Mouse (Mus musculus): Measurements from ENCODE around the gene Asap3. TPM values are rescaled to one million over a fixed set of nuclear protein-coding genes. Genes with fewer than 3 reads are reported as not detected.

Gene Asap3
- polyA plus RNA-seq (2014; fragmentation: Nextera tagmentation; extraction: Ambion mirVana) = 3.0 and 3.2 TPM in 2 replicates

- H3K9ac ChIP-seq (ENCODE audit: low read length) = peak within 1 kb of the TSS; percentile 67
- H3K9me3 ChIP-seq (ENCODE audit: control insufficient read depth, low read length) = no peaks in the 10 kb centered on the region
- H3K4me2 ChIP-seq (ENCODE audit: low read depth, severe bottlenecking) = peak within 1 kb of the TSS; percentile 96
- 0 out of 2 replicates have a peak, but pooled peaks cover 2% of the 10 kb centered on the region for H3K27me3 ChIP-seq (ENCODE audit: control insufficient read depth, insufficient read depth, low read length)
- peak; percentile 99 for DNase-seq (ENCODE audit: low spot score)
- peaks cover 5% of the 10 kb centered on the region; the same call in 1 of the 2 replicates for H3K4me1 ChIP-seq (ENCODE audit: control insufficient read depth, insufficient read depth, low read length)
- peak; percentile 90 for ATAC-seq (ENCODE audit: insufficient number of reproducible peaks, low FRiP score, low TSS enrichment, low read depth)
- under 1% methylated on average over 49 of the region's 54 CpGs for WGBS
- peak within 1 kb of the TSS; percentile 57 for H3K4me3 ChIP-seq (ENCODE audit: low read depth, low read length)
- H3K36me3 ChIP-seq (ENCODE audit: control insufficient read depth, insufficient read depth, low read length) = no peaks in the 10 kb centered on the region
- H3K27ac ChIP-seq (replicated peaks; ENCODE audit: low read depth, low read length) = 0 out of 2 replicates have a peak within 1 kb of the TSS, but pooled peaks have one; percentile 14
Observed at GRCm38 (mm10) chr4:136206033-136206893, at the start of gene Asap3. Gene Asap3 (plus strand): TSS chr4:136206365.

GRCm38 (mm10) chr4:136158498-136158897, 47.7 kb upstream of the Asap3 start:
- Histone ChIP-seq H3K36me3 (ENCODE audit: control insufficient read depth, insufficient read depth, low read length) (no peaks in the 10 kb centered on the region), H3K27ac (replicated peaks; ENCODE audit: low read depth, low read length) (no peak overlapping the region), H3K9me3 (ENCODE audit: control insufficient read depth, low read length) (no peaks in the 10 kb centered on the region), H3K27me3 (ENCODE audit: control insufficient read depth, insufficient read depth, low read length) (no peaks in the 10 kb centered on the region), H3K9ac (ENCODE audit: low read length) (no peak overlapping the region), H3K4me1 (ENCODE audit: control insufficient read depth, insufficient read depth, low read length) (peaks cover 12% of the 10 kb centered on the region), H3K4me3 (ENCODE audit: low read depth, low read length) (no peak overlapping the region), H3K4me2 (ENCODE audit: low read depth, severe bottlenecking) (no peak overlapping the region)
- WGBS = 81% methylated on average over 6 of the region's 6 CpGs
- ATAC-seq (ENCODE audit: insufficient number of reproducible peaks, low FRiP score, low TSS enrichment, low read depth) = no peak
- peak; percentile 22 for DNase-seq (ENCODE audit: low spot score)

DNA sequence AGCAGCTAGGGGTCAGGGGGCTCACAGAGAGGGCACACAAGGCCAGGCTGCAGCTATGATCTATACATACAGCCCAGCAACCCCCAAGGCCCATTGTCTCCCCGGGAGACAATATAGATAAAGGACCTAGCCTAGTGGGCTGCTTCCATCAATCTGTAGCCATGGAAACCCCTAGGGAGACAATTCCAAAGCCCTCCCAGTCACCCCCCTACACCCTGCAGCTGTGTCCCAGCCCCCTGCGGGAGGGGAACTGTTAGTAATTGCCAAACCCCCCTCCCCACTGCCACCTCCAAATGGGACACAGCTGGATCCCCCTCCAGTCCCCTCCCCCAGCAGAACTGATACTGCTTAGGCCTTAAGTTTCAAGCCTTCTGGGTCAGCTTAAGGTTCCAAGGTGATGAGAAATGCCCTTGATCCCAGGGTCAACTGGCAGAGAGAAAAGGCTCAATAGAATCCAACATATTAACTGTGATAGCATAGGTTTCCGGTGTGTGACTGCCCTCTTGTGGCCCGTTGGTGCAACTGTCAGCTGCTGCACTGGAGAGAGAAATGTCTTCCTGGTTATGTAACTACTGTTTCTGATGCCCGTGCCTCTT, 46.3 kb upstream of the Asap3 start:
- WGBS = 8% methylated on average over 5 of the region's 5 CpGs
- Histone ChIP-seq H3K36me3 (ENCODE audit: control insufficient read depth, insufficient read depth, low read length) (no peaks in the 10 kb centered on the region), H3K4me3 (ENCODE audit: low read depth, low read length) (no peak overlapping the region), H3K27me3 (ENCODE audit: control insufficient read depth, insufficient read depth, low read length) (no peaks in the 10 kb centered on the region), H3K4me1 (ENCODE audit: control insufficient read depth, insufficient read depth, low read length) (peaks cover 12% of the 10 kb centered on the region), H3K4me2 (ENCODE audit: low read depth, severe bottlenecking) (no peak overlapping the region), H3K9me3 (ENCODE audit: control insufficient read depth, low read length) (no peaks in the 10 kb centered on the region), H3K9ac (ENCODE audit: low read length) (no peak overlapping the region), H3K27ac (replicated peaks; ENCODE audit: low read depth, low read length) (peak overlapping the region; percentile 10; the same call in 1 of the 2 replicates)
- DNase-seq (ENCODE audit: low spot score) (peak; percentile 89), ATAC-seq (ENCODE audit: insufficient number of reproducible peaks, low FRiP score, low TSS enrichment, low read depth) (0 out of 2 replicates have a peak, but pooled peaks have one; percentile 26)

DNA sequence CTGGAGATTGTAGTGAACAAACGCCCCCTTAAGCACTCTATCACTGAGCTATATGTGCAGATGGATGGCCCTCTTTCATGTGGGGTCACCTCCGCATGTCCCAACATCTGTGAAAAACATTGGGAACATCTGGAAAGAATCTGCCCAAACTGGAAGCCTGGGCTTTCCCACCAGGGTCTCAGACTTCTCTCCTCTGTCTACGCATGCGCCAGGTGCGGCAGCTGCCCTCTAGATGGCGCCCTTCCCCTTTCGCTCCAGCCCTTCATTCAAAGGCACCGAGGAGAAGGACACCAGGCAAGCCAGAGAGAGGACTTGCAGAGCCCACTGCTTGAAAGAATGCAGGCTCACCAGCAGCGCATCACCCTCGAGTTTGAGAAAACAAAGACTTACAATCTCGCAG, 42.7 kb upstream of the Asap3 start:
- peak; percentile 58; the same call in 1 of the 2 replicates for ATAC-seq (ENCODE audit: insufficient number of reproducible peaks, low FRiP score, low TSS enrichment, low read depth)
- Histone ChIP-seq H3K9ac (ENCODE audit: low read length) (no peak overlapping the region), H3K4me3 (ENCODE audit: low read depth, low read length) (no peak overlapping the region), H3K4me2 (ENCODE audit: low read depth, severe bottlenecking) (no peak overlapping the region), H3K9me3 (ENCODE audit: control insufficient read depth, low read length) (no peaks in the 10 kb centered on the region), H3K27ac (replicated peaks; ENCODE audit: low read depth, low read length) (no peak overlapping the region), H3K27me3 (ENCODE audit: control insufficient read depth, insufficient read depth, low read length) (no peaks in the 10 kb centered on the region), H3K4me1 (ENCODE audit: control insufficient read depth, insufficient read depth, low read length) (peaks cover 12% of the 10 kb centered on the region), H3K36me3 (ENCODE audit: control insufficient read depth, insufficient read depth, low read length) (no peaks in the 10 kb centered on the region)
- 2% methylated on average over 11 of the region's 11 CpGs for WGBS
- DNase-seq (ENCODE audit: low spot score) = peak; percentile 98

GRCm38 (mm10) chr4:136164981-136165380, 41.2 kb upstream of the Asap3 start:
- Histone ChIP-seq H3K36me3 (ENCODE audit: control insufficient read depth, insufficient read depth, low read length) (no peaks in the 10 kb centered on the region), H3K9ac (ENCODE audit: low read length) (no peak overlapping the region), H3K27me3 (ENCODE audit: control insufficient read depth, insufficient read depth, low read length) (no peaks in the 10 kb centered on the region), H3K9me3 (ENCODE audit: control insufficient read depth, low read length) (no peaks in the 10 kb centered on the region), H3K27ac (replicated peaks; ENCODE audit: low read depth, low read length) (no peak overlapping the region), H3K4me2 (ENCODE audit: low read depth, severe bottlenecking) (no peak overlapping the region), H3K4me3 (ENCODE audit: low read depth, low read length) (no peak overlapping the region), H3K4me1 (ENCODE audit: control insufficient read depth, insufficient read depth, low read length) (peaks cover 7% of the 10 kb centered on the region)
- WGBS = 83% methylated on average over 8 of the region's 8 CpGs
- no peak for DNase-seq (ENCODE audit: low spot score)
- ATAC-seq (ENCODE audit: insufficient number of reproducible peaks, low FRiP score, low TSS enrichment, low read depth) = no peak

- H3K9me3 ChIP-seq (ENCODE audit: control insufficient read depth, low read length) = no peaks in the 10 kb centered on the region
- ATAC-seq (ENCODE audit: insufficient number of reproducible peaks, low FRiP score, low TSS enrichment, low read depth) (no peak), DNase-seq (ENCODE audit: low spot score) (no peak)
- no peaks in the 10 kb centered on the region for H3K36me3 ChIP-seq (ENCODE audit: control insufficient read depth, insufficient read depth, low read length)
- 92% methylated on average over 3 of the region's 3 CpGs for WGBS
- H3K4me3 ChIP-seq (ENCODE audit: low read depth, low read length) = no peak overlapping the region
- H3K27me3 ChIP-seq (ENCODE audit: control insufficient read depth, insufficient read depth, low read length) = no peaks in the 10 kb centered on the region
- H3K9ac ChIP-seq (ENCODE audit: low read length) = no peak overlapping the region
- H3K4me2 ChIP-seq (ENCODE audit: low read depth, severe bottlenecking) = no peak overlapping the region
- H3K27ac ChIP-seq (replicated peaks; ENCODE audit: low read depth, low read length) = no peak overlapping the region
- H3K4me1 ChIP-seq (ENCODE audit: control insufficient read depth, insufficient read depth, low read length) = no peaks in the 10 kb centered on the region
Observed at GRCm38 (mm10) chr4:136167701-136168100, 38.5 kb upstream of the Asap3 start.

- DNase-seq (ENCODE audit: low spot score) (no peak), ATAC-seq (ENCODE audit: insufficient number of reproducible peaks, low FRiP score, low TSS enrichment, low read depth) (no peak)
- Histone ChIP-seq H3K27ac (replicated peaks; ENCODE audit: low read depth, low read length) (no peak overlapping the region), H3K4me2 (ENCODE audit: low read depth, severe bottlenecking) (no peak overlapping the region), H3K9ac (ENCODE audit: low read length) (no peak overlapping the region), H3K4me3 (ENCODE audit: low read depth, low read length) (no peak overlapping the region), H3K4me1 (ENCODE audit: control insufficient read depth, insufficient read depth, low read length) (peaks cover 10% of the 10 kb centered on the region; the same call in 1 of the 2 replicates), H3K9me3 (ENCODE audit: control insufficient read depth, low read length) (no peaks in the 10 kb centered on the region), H3K27me3 (ENCODE audit: control insufficient read depth, insufficient read depth, low read length) (no peaks in the 10 kb centered on the region), H3K36me3 (ENCODE audit: control insufficient read depth, insufficient read depth, low read length) (no peaks in the 10 kb centered on the region)
- WGBS = 76% methylated on average over 4 of the region's 4 CpGs
Observed at GRCm38 (mm10) chr4:136170401-136170800, 35.8 kb upstream of the Asap3 start.

DNA sequence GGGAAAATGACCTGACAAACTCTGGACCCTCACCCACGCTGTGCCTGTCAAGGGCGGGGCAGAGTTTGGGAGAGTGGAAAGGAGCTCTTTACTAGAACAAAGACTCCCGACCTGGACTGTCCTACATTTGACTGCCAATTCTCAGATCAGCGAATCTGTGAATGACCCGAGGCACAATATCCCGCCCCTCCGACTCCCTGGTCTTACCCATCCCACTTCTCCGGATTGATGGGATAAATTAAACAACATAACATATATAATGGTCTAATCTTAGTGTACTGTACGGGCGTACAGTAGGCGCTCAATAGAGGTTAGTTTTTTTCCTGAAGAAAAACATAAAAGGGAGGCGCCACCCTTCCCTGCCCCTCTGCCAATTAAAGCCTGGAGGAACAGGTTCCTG, 34.7 kb upstream of the Asap3 start:
- 34% methylated on average over 12 of the region's 12 CpGs for WGBS
- DNase-seq (ENCODE audit: low spot score) (no peak), ATAC-seq (ENCODE audit: insufficient number of reproducible peaks, low FRiP score, low TSS enrichment, low read depth) (no peak)
- peak overlapping the region; percentile 79; the same call in 1 of the 2 replicates for H3K4me3 ChIP-seq (ENCODE audit: low read depth, low read length)
- H3K9ac ChIP-seq (ENCODE audit: low read length) = no peak overlapping the region
- peaks cover 15% of the 10 kb centered on the region for H3K4me1 ChIP-seq (ENCODE audit: control insufficient read depth, insufficient read depth, low read length)
- no peaks in the 10 kb centered on the region for H3K27me3 ChIP-seq (ENCODE audit: control insufficient read depth, insufficient read depth, low read length)
- H3K9me3 ChIP-seq (ENCODE audit: control insufficient read depth, low read length) = no peaks in the 10 kb centered on the region
- H3K27ac ChIP-seq (replicated peaks; ENCODE audit: low read depth, low read length) = no peak overlapping the region
- peak overlapping the region; percentile 99 for H3K4me2 ChIP-seq (ENCODE audit: low read depth, severe bottlenecking)
- no peaks in the 10 kb centered on the region for H3K36me3 ChIP-seq (ENCODE audit: control insufficient read depth, insufficient read depth, low read length)

Measured in limb, embryonic 11.5 days (tissue).